Mouse (Mus musculus): Measurements from ENCODE around the gene Gab2. TPM values are rescaled to one million over a fixed set of nuclear protein-coding genes. Genes with fewer than 3 reads are reported as not detected.

Gab2 gene
- polyA plus RNA-seq, 1 experiment from 2014 or later: 1.5 TPM

DNA sequence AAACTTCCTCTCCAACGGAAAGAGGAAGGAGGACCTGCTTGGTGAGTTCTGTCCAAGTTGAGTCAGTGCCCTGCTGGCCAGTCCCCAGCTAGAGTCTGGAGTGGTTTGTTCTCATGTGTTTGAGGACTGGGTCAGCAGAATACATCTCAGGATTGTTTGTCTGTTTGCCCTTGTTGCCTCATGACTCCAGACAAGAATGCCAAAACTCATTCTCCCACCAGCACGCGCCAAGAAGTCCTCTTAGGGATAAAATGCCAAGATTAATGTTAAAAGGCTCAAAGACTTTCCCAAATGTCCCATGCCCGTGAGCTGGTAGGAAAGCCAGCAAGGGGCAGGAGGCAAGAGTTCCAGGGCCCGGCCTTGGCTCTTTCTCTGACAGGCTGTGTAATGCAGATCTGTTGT is 275.5 kb downstream of the Gab2 start:
- DNase-seq (no peak), ATAC-seq (no peak)
- no peak overlapping the region for H3K4me2 ChIP-seq (ENCODE audit: low read depth, low read length)
- H3K4me3 ChIP-seq (ENCODE audit: low read depth, low read length): no peak overlapping the region
- no peak for TF ChIP-seq CTCF (IDR thresholded peaks at IDR 0.05; ENCODE audit: low read depth)
- no peak for TF ChIP-seq EP300 (IDR thresholded peaks at IDR 0.05; ENCODE audit: low read depth)
- no peak overlapping the region for H3K27ac ChIP-seq (ENCODE audit: low read depth)
- H3K9ac ChIP-seq (replicated peaks): no peak overlapping the region
- no peaks in the 10 kb centered on the region for H3K36me3 ChIP-seq (replicated peaks; ENCODE audit: insufficient read depth, low read length)
- 54% methylated on average over 5 of the region's 5 CpGs for whole genome bisulfite sequencing (ENCODE audit: insufficient replicate concordance)
- no peaks in the 10 kb centered on the region for H3K9me3 ChIP-seq (ENCODE audit: low read length)
- H3K4me1 ChIP-seq (ENCODE audit: insufficient read depth): peaks cover 7% of the 10 kb centered on the region; the same call in 1 of the 2 replicates
- no peaks in the 10 kb centered on the region for H3K27me3 ChIP-seq (ENCODE audit: insufficient read depth, low read length)

DNA sequence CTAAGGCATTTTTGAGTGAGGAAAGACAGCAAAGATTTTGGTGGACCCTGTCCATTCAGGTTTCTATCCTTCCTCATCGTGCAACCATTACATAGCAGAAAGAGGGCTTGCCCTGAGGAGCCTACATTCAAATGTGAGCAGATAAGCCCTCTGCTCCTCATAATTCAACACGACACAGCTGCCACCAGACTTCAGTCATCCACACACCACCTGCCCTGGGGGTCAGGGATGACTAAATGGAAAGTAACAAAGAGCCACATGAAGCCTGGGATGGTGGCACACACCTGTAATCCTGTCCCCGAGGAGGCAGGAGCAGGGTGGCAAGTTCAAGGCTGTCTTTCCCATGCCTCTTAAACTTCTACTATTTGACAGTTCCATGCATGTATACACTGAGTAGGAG is 276.5 kb downstream of the Gab2 start:
- H3K36me3 ChIP-seq (replicated peaks; ENCODE audit: insufficient read depth, low read length): no peaks in the 10 kb centered on the region
- no peak overlapping the region for H3K9ac ChIP-seq (replicated peaks)
- no peaks in the 10 kb centered on the region for H3K27me3 ChIP-seq (ENCODE audit: insufficient read depth, low read length)
- no peak overlapping the region for H3K4me3 ChIP-seq (ENCODE audit: low read depth, low read length)
- TF ChIP-seq CTCF (IDR thresholded peaks at IDR 0.05; ENCODE audit: low read depth) (no peak), EP300 (IDR thresholded peaks at IDR 0.05; ENCODE audit: low read depth) (no peak)
- H3K9me3 ChIP-seq (ENCODE audit: low read length): no peaks in the 10 kb centered on the region
- ATAC-seq (no peak), DNase-seq (no peak)
- WGBS (ENCODE audit: insufficient replicate concordance): 59% methylated on average over 3 of the region's 3 CpGs
- no peak overlapping the region for H3K27ac ChIP-seq (ENCODE audit: low read depth)
- peaks cover 7% of the 10 kb centered on the region; the same call in 1 of the 2 replicates for H3K4me1 ChIP-seq (ENCODE audit: insufficient read depth)
- no peak overlapping the region for H3K4me2 ChIP-seq (ENCODE audit: low read depth, low read length)

DNA sequence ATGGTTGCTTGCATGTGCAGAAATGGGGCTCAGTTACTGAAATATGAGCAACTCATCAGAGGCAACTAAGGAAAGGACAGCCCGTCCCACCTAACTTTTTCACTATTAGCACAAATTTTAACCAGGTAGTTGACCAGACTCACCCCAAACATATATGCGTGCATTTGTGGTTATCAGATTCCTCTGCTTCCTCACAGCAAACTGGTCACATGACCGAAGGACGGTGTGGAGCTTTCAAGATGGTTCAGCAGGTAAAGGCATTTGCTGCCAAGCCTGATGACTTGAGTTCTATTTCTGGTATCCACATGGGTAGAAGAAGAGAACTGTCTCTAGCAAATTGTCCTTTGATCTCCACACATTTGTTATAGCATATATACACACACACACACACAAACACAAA is 277.0 kb downstream of the Gab2 start:
- H3K4me1 ChIP-seq (ENCODE audit: insufficient read depth): peaks cover 7% of the 10 kb centered on the region; the same call in 1 of the 2 replicates
- no peaks in the 10 kb centered on the region for H3K27me3 ChIP-seq (ENCODE audit: insufficient read depth, low read length)
- 64% methylated on average over 4 of the region's 4 CpGs for WGBS (ENCODE audit: insufficient replicate concordance)
- no peak overlapping the region for H3K27ac ChIP-seq (ENCODE audit: low read depth)
- TF ChIP-seq CTCF (IDR thresholded peaks at IDR 0.05; ENCODE audit: low read depth) (no peak), EP300 (IDR thresholded peaks at IDR 0.05; ENCODE audit: low read depth) (no peak)
- no peaks in the 10 kb centered on the region for H3K9me3 ChIP-seq (ENCODE audit: low read length)
- H3K9ac ChIP-seq (replicated peaks): no peak overlapping the region
- no peak for DNase-seq
- no peaks in the 10 kb centered on the region for H3K36me3 ChIP-seq (replicated peaks; ENCODE audit: insufficient read depth, low read length)
- ATAC-seq: no peak
- H3K4me3 ChIP-seq (ENCODE audit: low read depth, low read length): no peak overlapping the region
- no peak overlapping the region for H3K4me2 ChIP-seq (ENCODE audit: low read depth, low read length)

Other genes starting within 250 kb of the Gab2 start
- gene Nars2, start 130.1 kb upstream of the Gab2 start, polyA plus RNA-seq (2015; fragmentation: Nextera tagmentation; extraction: Ambion mirVana): 13.3 and 14.1 TPM in 2 replicates

All from liver, postnatal 0 days (tissue).